Mouse (Mus musculus) gonadal fat pad, adult 2 months (tissue): Measurements from ENCODE around the gene Pip4p1. TPM values are rescaled to one million over a fixed set of nuclear protein-coding genes. Genes with fewer than 3 reads are reported as not detected.
"Not testable (repeated sequence)": the region's sequence is repeated elsewhere in the genome, so short reads cannot be mapped to it uniquely, and the experiment has no call there.

Experiments used
- DNase-seq: peaks from one replicate; pipeline ENCODE4 v3.0.0-alpha.2; 2012; ENCODE audit warnings: low read depth
- polyA plus RNA-seq: library from polyadenylated mRNA; depleted of rRNA; stranded (reverse); fragments of >200 nt; gene quantifications from 2 replicates; pipeline ENCODE4 v1.2.3, GENCODE M21; 2012

Gene Pip4p1
- polyA plus RNA-seq, 1 experiment: 94.6 TPM

DNA sequence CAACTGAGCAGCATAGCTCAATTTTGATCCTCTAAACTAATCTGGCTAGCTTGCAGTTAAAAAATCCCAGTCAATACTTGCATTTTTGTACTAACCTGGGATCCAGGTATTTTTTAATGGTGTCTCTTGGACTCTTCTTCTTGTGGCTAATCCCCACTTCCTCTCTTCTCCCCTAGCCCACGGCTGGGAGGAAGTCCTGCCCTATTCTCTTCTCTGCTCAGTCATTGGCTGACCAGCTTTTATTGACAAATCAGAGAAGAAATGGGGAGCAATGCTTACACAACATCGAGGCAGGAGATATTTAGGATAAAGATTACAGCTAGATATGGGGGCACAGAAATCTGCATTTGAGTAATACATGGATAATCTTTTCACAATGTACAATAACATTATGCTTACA lies 8.3 kb upstream of the Pip4p1 start:
- DNase-seq: no peak

DNA sequence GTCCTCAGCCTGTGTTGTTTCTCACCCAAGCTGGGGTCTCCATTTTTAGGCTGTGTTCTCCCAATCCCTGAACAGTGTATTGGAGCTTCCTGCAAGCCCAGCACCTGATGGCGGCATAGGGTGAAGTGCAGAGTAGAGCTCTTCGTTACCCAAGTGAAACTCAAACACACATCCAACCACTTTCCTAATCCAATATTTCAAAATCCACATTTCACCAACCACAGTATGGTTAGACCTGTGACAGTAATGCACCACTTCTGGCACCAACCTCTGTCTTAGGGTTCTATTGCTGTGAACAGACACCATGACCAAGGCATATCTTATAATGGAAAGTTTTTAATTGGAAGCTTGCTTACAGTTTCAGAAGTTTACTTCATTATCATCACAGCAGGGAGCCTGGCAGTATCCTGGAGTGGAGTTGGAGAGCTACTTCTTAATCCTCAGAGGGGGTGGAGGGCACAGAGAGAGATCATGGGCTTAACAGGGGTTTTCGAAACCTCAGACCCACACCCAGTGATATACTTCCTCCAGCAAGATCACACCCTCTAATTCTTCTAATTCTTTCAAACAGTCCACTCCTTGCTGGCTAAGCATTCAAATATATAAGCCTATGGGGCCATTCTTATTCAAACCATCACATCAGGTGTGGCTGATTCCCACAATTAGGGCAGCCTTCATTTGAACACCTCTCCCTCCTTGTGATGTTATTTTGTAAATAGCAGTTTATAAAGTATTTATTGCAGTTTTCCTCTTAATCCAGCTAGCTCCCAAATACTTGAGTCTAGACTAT lies 7.7 kb upstream of the Pip4p1 start:
- no peak for DNase-seq

DNA sequence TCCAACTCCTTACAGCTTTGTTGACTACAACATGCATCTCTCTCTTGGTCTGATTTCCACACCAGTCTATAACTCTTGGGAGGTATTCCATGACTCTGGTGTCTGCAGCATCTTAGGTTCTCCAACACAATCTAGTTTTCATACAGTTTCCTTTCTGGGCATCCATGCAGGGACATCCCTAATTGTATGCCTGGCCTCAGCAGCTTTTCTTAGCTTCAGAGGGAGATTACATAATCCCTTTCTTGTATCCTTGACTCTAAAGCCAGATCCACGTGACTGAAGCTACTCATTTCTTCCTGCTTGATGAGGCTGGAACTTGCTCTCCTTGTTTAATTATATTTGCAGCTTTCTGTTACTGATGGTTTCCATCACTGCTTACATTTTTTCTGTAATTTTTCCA lies 6.0 kb upstream of the Pip4p1 start:
- DNase-seq: no peak

DNA sequence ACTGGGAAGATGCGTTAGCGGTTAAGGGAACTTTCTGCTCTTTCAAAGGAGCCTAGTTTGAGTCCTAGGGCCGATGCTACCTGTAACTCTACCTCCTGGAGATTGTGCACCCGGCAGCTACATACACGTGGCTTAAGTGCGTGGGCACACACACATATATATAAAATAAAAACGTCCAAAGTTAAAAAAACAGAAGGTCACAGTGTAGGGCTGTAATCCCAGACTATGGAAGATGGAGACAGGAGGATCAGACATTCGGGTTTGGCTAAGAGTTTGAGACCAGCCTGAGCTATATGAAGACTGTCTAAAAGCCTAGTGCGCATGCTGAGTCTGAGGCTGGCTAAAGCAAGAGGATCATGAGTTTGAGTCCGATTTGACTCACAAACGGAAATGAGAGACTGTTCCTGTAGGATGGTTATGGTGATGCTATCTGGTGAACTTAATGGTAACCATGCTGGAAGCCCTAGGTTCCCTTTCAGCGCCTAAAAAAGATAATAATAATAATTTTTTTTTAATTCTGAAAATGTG lies 901 bp upstream of the Pip4p1 start:
- DNase-seq: no peak

DNA sequence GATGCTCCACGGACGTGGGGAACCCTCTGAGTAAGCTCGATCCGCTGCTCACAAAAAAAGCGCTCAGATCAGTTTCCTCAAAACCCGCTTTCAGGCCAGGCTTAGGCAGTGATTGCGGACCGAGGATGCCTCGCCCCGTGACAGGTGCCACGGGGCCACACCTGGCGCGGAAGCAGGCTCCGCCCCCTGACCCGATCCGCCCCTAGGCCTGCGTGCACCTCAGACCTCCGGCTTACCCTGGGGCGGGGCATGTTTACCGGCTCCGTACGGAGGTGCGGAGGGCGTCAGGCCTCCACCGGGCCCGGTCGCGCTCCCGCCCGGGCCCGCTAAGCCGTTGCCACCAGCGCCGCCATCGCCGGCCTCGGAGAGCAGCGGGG lies 291 bp downstream of the Pip4p1 start:
- no peak for DNase-seq

DNA sequence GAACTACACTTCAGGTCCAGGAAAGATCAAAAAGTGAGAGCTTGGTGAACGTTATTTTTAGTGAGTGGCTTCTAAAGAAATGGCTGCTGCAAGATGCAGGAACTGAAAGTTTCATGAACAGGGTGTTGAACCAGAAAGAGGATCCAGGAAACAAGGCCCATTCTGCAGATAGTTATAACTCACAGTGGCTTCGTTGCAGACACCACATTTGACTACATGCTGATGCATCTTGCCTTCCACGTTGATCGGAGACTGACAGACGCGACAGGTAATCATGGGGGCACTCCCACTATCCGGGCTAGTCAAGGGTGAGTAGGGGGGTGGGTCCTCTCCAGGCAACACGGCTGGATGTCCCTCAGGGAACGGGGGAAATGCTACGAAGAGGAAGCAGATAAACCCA lies 705 bp downstream of the Pip4p1 start:
- DNase-seq: no peak

DNA sequence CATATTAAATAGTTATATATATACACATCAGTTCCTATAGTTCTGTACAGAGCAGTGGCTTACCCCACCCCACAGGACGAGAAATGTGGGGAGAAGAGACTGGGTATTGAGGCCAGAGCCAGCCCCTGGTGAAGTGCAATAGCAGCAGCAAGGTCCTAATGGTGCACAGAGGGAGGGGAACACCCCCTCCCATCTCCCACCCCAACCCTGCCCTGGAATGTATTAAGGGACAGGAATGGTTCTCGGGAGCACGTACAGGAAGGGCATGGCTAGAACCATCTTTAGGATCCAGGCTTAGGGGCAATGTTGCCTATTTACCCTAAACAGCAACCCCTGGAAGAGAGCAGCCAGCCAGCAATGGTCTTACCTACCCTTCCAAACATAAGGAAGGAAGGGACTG lies 3.3 kb downstream of the Pip4p1 start:
- DNase-seq: no peak

DNA sequence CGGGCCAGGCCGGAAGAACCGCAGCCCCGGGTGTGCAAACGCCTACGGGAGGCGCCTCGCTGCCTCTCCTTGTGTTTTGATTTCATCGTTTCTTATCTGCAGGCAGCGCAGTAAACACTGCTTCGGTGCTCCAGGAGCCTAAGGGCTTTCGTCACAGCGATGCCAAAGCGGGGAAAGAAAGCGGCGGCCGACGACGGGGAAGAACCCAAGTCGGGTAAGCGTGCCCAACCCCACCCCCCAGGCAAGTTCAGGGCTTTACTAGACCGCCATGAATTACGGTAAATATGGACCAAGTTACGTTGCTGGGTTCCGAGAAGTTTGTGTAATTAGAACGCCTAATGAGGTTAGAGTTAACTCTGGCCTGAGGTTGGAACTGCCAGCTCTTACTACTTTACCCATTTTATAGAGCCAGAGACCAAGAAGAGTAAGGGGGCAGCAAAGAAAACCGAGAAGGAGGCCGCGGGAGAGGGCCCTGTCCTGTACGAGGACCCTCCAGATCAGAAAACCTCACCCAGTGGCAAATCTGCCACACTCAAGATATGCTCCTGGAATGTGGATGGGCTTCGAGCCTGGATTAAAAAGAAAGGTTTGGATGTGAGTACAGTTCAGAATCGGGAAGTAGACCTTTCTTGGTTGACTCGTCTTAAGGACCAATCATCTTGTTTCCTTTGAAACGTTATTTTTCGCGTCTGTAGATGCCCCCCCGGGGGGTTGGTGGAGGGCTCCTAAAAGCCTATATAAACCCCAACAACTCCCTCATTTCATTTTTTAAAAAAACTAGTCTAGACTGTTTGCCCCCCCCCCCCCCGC lies 5.3 kb downstream of the Pip4p1 start:
- no peak for DNase-seq

DNA sequence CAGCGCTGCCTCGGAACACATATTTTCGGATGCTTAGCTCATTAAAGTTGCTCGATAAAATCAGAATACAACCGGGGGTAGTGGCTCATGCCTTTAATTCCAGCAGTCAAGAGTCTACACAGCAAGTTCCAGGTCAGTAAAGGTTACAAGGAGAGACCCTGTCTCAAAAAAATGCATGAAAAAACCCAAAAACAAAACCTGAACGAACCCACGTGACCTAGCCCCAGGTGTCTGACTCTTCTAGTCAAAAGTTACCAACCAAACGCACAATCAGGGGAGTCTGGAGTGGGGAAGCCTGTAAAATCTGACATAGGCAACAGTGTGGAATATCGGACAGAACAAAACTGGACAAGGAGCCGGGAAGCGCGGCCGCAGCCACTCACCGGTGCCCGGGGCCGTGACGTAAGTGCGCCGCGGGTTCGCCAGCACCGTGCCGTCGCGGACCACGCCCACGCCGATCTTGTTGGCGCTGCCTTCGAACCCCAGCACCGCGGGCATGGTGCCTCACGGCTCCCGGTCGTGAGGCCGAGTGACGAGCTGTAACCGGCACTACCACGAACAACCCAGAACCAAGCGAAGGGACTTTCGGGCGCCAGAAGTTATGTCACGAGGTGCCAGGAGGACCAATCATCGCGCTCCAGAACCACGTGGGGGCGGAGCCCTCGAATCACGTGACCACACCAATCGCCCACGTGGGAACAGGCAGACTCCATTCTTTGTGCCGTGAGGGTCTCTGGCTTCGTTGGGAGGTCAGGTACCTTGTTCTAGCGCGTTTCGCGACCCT lies 6.2 kb downstream of the Pip4p1 start, which contains the start of the genes Osgep and Apex1:
Osgep (minus strand) TSS at position 613 of the 784 bp plus-strand sequence.
Apex1 (plus strand) TSS at position 688 of the 784 bp plus-strand sequence.
- no peak for DNase-seq

DNA sequence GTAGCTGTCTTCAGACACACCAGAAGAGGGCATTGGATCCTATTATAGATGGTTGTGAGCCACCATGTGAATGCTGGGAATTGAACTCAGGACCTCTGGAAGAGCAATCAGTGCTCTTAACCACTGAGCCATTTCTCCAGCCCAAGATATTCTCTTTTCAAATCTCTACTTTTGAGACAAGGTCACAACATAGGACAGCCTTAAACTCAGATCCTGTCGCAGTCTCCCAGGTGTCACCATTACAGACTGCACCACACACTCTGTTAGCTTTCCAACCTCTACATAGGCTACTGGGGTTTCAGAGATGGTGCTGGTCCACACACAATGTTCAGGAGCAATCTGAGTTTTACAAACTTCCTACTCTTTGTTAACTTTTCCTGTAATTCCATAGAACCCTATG lies 7.2 kb downstream of the Pip4p1 start:
- DNase-seq: not testable (repeated sequence)

DNA sequence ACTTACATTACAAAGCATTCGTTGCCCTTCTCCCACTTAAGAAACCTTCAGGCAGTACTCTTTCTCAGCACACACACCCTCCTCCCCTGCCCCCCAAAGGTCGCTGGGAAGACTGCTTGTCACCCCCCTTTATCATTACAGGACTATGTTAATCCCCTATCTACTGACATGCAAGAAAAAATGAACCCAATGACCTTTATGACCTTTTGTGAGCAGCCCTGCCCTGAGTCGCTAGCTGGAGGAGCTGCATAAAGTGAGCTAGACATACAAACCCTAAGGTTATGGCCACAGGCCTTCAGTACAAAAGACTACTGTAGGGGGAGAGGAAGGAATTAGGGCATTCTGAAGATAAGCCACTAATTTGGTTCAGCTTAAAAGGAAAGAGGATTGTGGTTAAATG lies 19.3 kb downstream of the Pip4p1 start:
- DNase-seq: no peak

DNA sequence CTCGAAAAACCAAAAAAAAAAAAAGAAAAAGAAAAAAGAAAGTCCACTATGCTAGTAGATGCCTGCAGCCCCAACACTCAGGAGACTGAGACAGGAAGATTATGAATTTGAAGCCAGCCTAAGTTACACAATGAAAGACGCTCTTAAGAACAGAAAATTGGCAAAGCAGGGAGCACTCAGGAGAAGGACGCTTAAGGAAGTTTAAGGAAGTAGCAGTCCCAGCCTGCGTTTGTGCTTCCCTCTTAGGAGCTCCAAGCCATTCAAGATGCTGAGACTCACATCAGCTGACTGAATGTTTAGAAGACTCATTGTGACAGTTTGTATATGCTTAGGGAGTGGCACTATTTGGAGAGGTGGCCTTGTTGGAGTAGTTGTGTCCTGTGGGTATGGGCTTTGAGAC lies 22.5 kb downstream of the Pip4p1 start:
- no peak for DNase-seq

DNA sequence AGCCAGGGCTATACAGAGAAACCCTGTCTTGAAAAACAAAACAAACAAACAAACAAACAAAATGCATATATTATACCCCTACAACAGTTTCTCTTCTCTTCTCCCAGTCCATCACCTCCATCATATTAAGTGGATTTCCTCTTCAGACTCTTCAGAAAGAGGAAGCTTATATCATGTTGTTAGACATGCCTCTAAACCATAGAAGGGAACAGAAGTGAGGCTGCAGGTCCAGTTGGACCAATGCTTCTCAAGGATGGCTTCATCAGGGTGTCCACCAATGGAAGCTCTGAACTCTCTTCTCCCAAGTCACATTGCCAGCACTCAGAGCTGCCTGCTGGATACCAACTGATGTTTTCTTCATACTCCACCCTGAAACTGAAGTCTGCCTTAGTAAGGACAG lies 25.3 kb downstream of the Pip4p1 start:
- DNase-seq: not testable (repeated sequence)

DNA sequence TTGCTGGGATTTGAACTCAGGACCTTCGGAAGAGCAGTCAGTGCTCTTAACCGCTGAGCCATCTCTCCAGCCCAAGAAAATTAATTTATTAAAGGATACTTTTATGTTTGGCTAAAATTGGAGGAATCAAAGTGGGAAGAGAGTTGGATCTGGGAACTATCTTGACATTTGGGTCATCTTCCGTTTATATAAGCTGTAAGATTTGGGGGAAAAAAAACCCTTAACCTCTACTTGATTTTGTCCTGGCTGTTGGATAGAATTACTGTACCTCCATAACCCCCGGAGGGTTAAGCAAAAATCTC lies 25.9 kb downstream of the Pip4p1 start:
- DNase-seq: no peak

DNA sequence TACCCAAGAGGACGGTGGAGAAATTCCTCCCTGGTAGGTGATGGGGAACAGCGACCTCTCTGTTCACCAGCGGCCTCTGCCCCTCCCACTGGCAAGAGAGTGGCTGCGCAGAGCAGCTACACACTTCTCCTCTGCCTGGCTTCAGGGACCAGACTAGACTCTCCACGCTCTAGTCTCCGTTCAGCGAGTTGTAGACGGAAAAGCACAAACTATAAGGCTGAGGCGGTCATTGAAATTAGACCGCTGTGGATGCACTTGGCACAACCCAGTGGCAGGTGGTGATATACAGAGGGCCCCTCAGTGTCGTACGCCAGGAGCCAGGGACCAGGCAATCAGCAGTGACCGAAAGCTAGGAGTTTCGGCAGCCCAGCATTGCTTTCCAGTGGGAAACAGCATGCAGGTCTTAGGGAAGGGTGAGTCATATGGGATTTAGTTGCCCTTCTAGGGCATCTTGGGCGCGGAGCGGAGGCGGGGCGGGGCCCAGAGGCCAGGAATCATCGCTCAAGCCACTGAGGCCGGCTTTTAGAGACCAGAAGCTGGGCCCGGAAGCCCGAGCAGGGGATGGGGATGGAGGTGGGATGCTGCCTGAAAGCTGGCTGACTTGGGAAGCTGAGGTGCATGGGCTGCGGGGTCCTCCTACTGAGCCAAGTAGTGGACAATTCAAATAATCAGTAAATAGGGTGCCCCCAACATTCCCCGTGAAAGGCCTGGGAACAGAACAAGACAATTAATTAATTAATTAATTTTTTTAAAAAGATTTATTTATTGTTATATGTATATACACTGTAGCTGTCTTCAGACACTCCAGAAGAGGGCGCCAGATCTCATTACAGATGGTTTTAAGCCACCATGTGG lies 26.5 kb downstream of the Pip4p1 start:
- no peak for DNase-seq

DNA sequence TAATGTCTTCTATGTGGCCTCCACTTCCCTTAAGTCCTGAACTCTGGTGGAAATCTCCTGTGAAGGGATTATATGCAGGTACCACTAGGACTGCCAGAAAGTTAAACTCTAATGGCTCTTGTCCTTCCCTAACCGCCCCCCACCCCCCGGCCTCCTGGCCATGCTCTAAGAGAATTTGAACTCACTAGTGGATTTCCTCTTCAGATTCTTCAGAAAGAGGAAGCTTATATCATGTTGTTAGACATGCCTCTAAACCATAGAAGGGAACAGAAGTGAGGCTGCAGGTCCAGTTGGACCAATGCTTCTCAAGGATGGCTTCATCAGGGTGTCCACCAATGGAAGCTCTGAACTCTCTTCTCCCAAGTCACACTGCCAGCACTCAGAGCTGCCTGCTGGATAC lies 32.7 kb downstream of the Pip4p1 start:
- DNase-seq: not testable (repeated sequence)

DNA sequence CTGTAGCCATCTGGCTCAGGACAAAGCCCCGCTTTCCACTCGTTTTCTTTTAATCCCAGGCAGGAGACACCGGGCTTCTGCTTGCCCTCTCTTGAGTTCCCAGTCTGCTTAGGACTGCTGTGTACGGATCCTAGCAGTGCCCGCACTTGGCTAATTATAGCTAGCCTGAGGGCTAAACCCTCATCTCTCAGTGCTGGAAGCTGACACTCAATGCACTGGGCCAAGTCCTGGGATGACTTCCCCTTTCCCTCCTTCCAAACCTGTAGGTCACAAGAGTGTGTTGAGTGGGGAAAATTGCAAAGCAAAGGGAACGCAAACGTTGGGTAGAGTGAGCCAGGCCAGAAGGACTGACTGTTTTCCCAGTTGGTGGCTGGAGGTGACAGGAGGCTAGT lies 33.3 kb downstream of the Pip4p1 start, which contains the start of gene Klhl33:
Klhl33 (minus strand) TSS at position 134 of the 392 bp plus-strand sequence.
- DNase-seq: no peak

DNA sequence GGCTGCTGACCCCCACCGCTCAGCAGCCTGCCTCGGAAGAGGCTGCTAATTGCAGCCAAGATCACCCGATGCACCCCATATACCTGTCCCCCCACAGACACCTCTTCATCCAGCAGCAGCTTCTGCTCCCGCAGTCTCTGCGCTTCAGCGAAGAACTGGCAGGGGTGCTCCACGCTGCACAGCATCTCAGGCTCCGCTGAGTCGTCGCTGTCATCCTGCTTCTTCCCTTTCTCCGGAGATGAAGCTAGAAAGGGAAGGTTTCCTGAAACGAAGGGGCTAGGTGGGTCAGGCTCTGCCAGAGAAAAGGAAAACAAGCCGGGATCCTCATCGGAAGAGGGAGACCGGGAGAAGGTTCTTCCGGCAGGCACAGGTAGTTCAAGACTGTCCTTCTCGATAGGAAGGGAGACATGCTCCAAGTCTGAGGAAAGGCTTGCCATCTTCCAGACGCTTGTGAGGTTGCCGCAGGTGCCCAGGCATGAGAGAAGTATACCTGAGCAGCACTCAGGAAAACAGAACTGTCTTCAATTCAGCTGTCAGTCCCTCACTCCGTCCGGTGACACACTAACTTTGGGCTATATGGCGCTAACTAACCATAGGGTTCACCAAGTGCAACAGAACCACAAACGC lies 33.8 kb downstream of the Pip4p1 start:
- no peak for DNase-seq

DNA sequence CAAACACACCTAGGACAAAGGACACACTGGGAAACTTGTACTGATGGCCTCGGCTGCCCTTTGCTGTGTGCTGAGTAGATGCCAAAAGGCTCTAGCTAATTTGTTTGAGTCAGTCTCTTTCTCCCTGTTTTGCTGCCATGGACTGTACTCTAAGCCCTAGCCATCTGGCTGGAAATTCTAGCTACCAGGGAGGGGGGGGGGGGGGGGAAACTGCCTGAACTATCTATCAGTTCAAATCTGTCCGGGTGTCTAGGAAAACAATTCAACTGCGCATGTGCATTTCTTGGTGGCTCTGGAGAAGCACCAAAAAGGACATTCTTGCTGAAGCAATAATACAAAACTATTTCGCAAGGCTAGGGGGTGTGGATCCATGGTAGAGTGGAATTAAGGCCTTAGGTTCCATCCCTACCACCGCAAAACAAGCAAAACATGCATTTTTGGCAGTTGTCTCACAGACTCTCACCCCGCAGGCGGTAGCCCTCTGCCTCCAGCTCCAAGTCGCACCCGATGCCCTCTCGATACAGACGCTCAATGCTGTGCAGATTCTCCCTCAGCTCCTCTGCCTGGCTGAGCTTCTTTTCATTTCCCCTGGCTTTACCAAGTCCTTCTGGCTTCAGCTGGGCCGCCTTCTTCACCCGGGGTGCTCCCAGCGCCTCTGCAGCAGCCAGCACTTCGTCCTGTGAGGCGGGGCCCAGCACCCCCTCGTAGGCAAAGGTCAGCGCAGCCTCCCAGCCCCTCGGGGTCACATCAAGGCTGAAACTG lies 34.5 kb downstream of the Pip4p1 start:
- peak; percentile 58 for DNase-seq

DNA sequence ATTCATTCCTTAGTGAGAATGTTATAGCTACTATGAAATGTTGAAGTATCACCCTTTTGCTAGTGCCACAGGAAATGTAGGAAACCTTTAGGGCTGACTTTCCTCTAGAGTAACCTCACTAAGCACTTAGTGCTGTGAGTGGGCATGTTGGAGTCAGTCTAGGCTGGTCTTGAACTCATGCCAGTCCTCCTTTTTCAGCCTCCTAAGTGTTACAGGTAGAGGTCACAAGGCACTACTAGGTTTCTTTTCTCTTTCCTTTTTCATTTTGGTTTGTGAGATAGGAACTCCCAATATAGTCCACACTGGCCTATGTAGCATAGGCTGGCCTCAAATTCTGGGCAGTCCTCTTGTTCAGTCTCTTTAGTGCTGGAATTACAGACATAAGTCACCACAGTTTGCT lies 35.2 kb downstream of the Pip4p1 start:
- no peak for DNase-seq
